Mouse (Mus musculus): ENCODE measurements around the gene Col4a3bp.

- TF ChIP-seq POLR2A (IDR thresholded peaks at IDR 0.05; ENCODE audit: low read depth, low read length) (no peak), CTCF (conservative IDR thresholded peaks at IDR 0.05; ENCODE audit: insufficient read depth, insufficient read length, low read depth, low read length) (no peak)
Observed at GRCm38 (mm10) chr13:96673817-96674216, 131.4 kb downstream of the Col4a3bp start.
